Mouse (Mus musculus): Measurements from ENCODE around the gene Ugt2b1. TPM values are rescaled to one million over a fixed set of nuclear protein-coding genes. Genes with fewer than 3 reads are reported as not detected.

Ugt2b1 gene
- not detected for polyA plus RNA-seq (2017; shearing (Covaris generic))

GRCm38 (mm10) chr5:86926426-86926825 is at the start of gene Ugt2b1:
TSS of gene Ugt2b1 (minus strand) at chr5:86926530.

DNA sequence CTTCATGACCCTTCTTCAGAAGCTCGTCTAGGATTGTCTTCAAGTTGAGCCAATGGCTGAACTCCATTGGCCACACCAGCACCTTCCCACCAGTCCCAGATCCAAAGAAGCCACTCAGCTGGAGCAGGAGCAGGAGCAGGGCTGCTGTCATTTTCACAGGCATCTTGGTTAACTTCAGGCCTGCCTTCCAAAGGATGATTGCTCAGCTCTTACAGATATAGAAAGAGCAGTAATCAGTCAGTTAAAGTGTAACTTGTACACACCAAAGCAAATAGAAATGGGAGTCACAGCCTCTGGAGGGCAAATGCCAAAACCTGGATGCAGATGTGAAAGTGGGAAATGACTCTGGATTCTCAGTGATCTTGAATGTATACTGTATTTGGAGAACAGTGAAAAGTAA is 19.6 kb downstream of the Ugt2b1 start, which contains the start of gene Ugt2b34:
TSS of gene Ugt2b34 (minus strand) at position 180 of the 400 bp plus-strand sequence.

Other genes with a start within 250 kb of the Ugt2b1 start
- 0.26 TPM for gene Tmprss11e, start 180.7 kb downstream of the Ugt2b1 start, polyA plus RNA-seq (2017; shearing (Covaris generic))
- gene Ythdc1, start 122.3 kb downstream of the Ugt2b1 start, polyA plus RNA-seq (2017; shearing (Covaris generic)) = 28.4 TPM
- not detected for gene Ugt2b34, start 19.6 kb downstream of the Ugt2b1 start, polyA plus RNA-seq (2017; shearing (Covaris generic))
- gene Ugt2b35, start 74.3 kb upstream of the Ugt2b1 start, polyA plus RNA-seq (2017; shearing (Covaris generic)) = not detected
- not detected for gene Ugt2b36, start 166.0 kb upstream of the Ugt2b1 start, polyA plus RNA-seq (2017; shearing (Covaris generic))
- gene Ugt2b5, start 213.8 kb upstream of the Ugt2b1 start, polyA plus RNA-seq (2017; shearing (Covaris generic)) = not detected

Data from CD4-positive, CD25-positive, alpha-beta regulatory T cell, adult 9 weeks (primary cell).